Mouse (Mus musculus): ENCODE measurements at regions not wholly inside any gene's neighbourhood (a gene's known extent, or its start where the extent isn't known, plus 50 kb on each side); places are given as distances from the start of the nearest gene placed in this dataset.
A peak's percentile ranks its signal among the peaks of the same experiment; 100 is the strongest.

- DNase-seq (ENCODE audit: low spot score in 2 of 2), result peak; percentile 34 to 65
Measured at GRCm38 (mm10) chr4:87401316-87402172, 171.3 kb upstream of the Slc24a2 start.

GRCm38 (mm10) chr4:87386835-87387234 lies 156.6 kb upstream of the Slc24a2 start:
- DNase-seq (ENCODE audit: low spot score in 2 of 2), result no peak

GRCm38 (mm10) chr4:87386271-87386670 lies 156.0 kb upstream of the Slc24a2 start:
- no peak for DNase-seq (ENCODE audit: low spot score in 2 of 2)

GRCm38 (mm10) chr4:87385221-87385739 lies 155.0 kb upstream of the Slc24a2 start:
- no peak for DNase-seq (ENCODE audit: low spot score in 2 of 2)

- DNase-seq (ENCODE audit: low spot score in 2 of 2), result no peak
Measured at GRCm38 (mm10) chr4:87384469-87385044, 154.3 kb upstream of the Slc24a2 start.

- no peak for DNase-seq (ENCODE audit: low spot score in 2 of 2)
Measured at GRCm38 (mm10) chr4:87380716-87381115, 150.4 kb upstream of the Slc24a2 start.

GRCm38 (mm10) chr4:87379516-87380173 lies 149.4 kb upstream of the Slc24a2 start:
- DNase-seq (ENCODE audit: low spot score in 2 of 2), result no peak

- DNase-seq (ENCODE audit: low spot score in 2 of 2), result no peak
Measured at GRCm38 (mm10) chr4:87371960-87372359, 141.7 kb upstream of the Slc24a2 start.

- no peak for DNase-seq (ENCODE audit: low spot score in 2 of 2)
Measured at GRCm38 (mm10) chr4:87369626-87370234, 139.5 kb upstream of the Slc24a2 start.

GRCm38 (mm10) chr4:87368413-87369160 lies 138.3 kb upstream of the Slc24a2 start:
- DNase-seq (ENCODE audit: low spot score in 2 of 2), result peak; percentile 32 to 75

GRCm38 (mm10) chr4:87367732-87368412 lies 137.6 kb upstream of the Slc24a2 start:
- DNase-seq (ENCODE audit: low spot score in 2 of 2), result peak; percentile 81 to 93

GRCm38 (mm10) chr4:87362201-87362600 lies 131.9 kb upstream of the Slc24a2 start:
- peak; percentile 54 to 84 for DNase-seq (ENCODE audit: low spot score in 2 of 2)

GRCm38 (mm10) chr4:87359483-87359882 lies 129.2 kb upstream of the Slc24a2 start:
- DNase-seq (ENCODE audit: low spot score in 2 of 2), result peak; percentile 28 to 75

GRCm38 (mm10) chr4:87359004-87359403 lies 128.7 kb upstream of the Slc24a2 start:
- no peak for DNase-seq (ENCODE audit: low spot score in 2 of 2)

- peak in 1 of 2 experiments; percentile 51 for DNase-seq (ENCODE audit: low spot score in 2 of 2)
Measured at GRCm38 (mm10) chr4:87332968-87333367, 102.7 kb upstream of the Slc24a2 start.

- DNase-seq (ENCODE audit: low spot score in 2 of 2), result no peak
Measured at GRCm38 (mm10) chr4:87329136-87329535, 98.9 kb upstream of the Slc24a2 start.

- no peak for DNase-seq (ENCODE audit: low spot score in 2 of 2)
Measured at GRCm38 (mm10) chr4:87321726-87322349, 91.6 kb upstream of the Slc24a2 start.

- DNase-seq (ENCODE audit: low spot score in 2 of 2), result no peak
Measured at GRCm38 (mm10) chr4:87298129-87298528, 67.9 kb upstream of the Slc24a2 start.

- DNase-seq (ENCODE audit: low spot score in 2 of 2), result no peak
Measured at GRCm38 (mm10) chr4:87294538-87294937, 64.3 kb upstream of the Slc24a2 start.
